Mouse (Mus musculus) lung, adult 2 months (tissue): ENCODE results near the gene Tnfrsf18.

Experiments used
- CTCF ChIP-seq: fragments of 200-500 bp; IDR thresholded peaks from 2 replicates; pipeline ENCODE4 v1.5.1; 2011; ENCODE audit warnings: mild to moderate bottlenecking, low read length, control low read depth; ENCODE audit not compliant: insufficient read depth
- POLR2A ChIP-seq: fragments of 200-500 bp; IDR thresholded peaks from 2 replicates; pipeline ENCODE4 v1.6.1; 2011; ENCODE audit warnings: low read depth, mild to moderate bottlenecking, control low read depth, low read length, borderline replicate concordance; ENCODE audit errors: extremely low read depth

GRCm38 (mm10) chr4:156013637-156014036 lies 12.3 kb upstream of the Tnfrsf18 start, which contains the start of gene Tnfrsf4:
- TF ChIP-seq CTCF (no peak), POLR2A (no peak)
